Mouse (Mus musculus): ENCODE measurements at regions not wholly inside any gene's neighbourhood (a gene's known extent, or its start where the extent isn't known, plus 50 kb on each side); places are given as distances from the start of the nearest gene placed in this dataset.

GRCm38 (mm10) chr3:140115116-140115515 is 909.6 kb downstream of the Stpg2 start:
- H3K79me2 ChIP-seq (ENCODE audit: control insufficient read depth, insufficient read depth, low read length, poor library complexity): no peaks in the 10 kb centered on the region
- DNase-seq (ENCODE audit: low read depth, low spot score): no peak
- H3K9me3 ChIP-seq (replicated peaks; ENCODE audit: insufficient read depth, low read length): no peaks in the 10 kb centered on the region

GRCm38 (mm10) chr3:140127310-140127709 is 921.8 kb downstream of the Stpg2 start:
- Histone ChIP-seq H3K79me2 (ENCODE audit: control insufficient read depth, insufficient read depth, low read length, poor library complexity) (no peaks in the 10 kb centered on the region; the same call in 1 of the 2 replicates), H3K27ac (ENCODE audit: control insufficient read depth, low read depth, low read length) (no peak overlapping the region), H3K9ac (ENCODE audit: control insufficient read depth, low read depth, low read length, poor library complexity, severe bottlenecking) (no peak overlapping the region), H3K9me3 (replicated peaks; ENCODE audit: insufficient read depth, low read length) (no peaks in the 10 kb centered on the region), H3K4me3 (ENCODE audit: control insufficient read depth in 1 of 2, insufficient read depth in 1 of 2, low read depth in 2 of 2, low read length in 2 of 2) (no peak overlapping the region), H3K36me3 (ENCODE audit: control insufficient read depth in 1 of 2, insufficient read depth in 2 of 2, low read length in 2 of 2) (no peaks in the 10 kb centered on the region), H3K27me3 (ENCODE audit: control insufficient read depth in 1 of 2, insufficient read depth in 2 of 2, low read length in 2 of 2) (no peaks in the 10 kb centered on the region), H3K4me1 (ENCODE audit: control insufficient read depth in 1 of 2, insufficient read depth in 2 of 2, low read length in 2 of 2) (no peaks in the 10 kb centered on the region)
- DNase-seq (ENCODE audit: low read depth, low spot score): no peak
- no peak for TF ChIP-seq BHLHE40 (IDR thresholded peaks at IDR 0.05; ENCODE audit: borderline replicate concordance, low read depth, low read length)
- no peak for TF ChIP-seq MEF2A (IDR thresholded peaks at IDR 0.05; ENCODE audit: extremely low read depth, insufficient replicate concordance, low read depth, low read length, poor library complexity, severe bottlenecking)
- TF ChIP-seq TAL1 (IDR thresholded peaks at IDR 0.05; ENCODE audit: low read length): no peak
- no peak for TF ChIP-seq EP300 (IDR thresholded peaks at IDR 0.05; ENCODE audit: low read depth in 1 of 2, low read length in 2 of 2)
- TF ChIP-seq MAFK (IDR thresholded peaks at IDR 0.05; ENCODE audit: borderline replicate concordance, low read depth, low read length): no peak
- TF ChIP-seq E2F4 (IDR thresholded peaks at IDR 0.05; ENCODE audit: borderline replicate concordance, low read depth, low read length): no peak
- TF ChIP-seq TBP (IDR thresholded peaks at IDR 0.05; ENCODE audit: low read depth, low read length): no peak
- no peak for TF ChIP-seq NRF1 (IDR thresholded peaks at IDR 0.05; ENCODE audit: insufficient read depth, low read depth, low read length, poor library complexity, severe bottlenecking)
- TF ChIP-seq KAT2A (conservative IDR thresholded peaks at IDR 0.05; ENCODE audit: low read depth, low read length): no peak

More at GRCm38 (mm10) chr3:140115116-140115515, 909.6 kb downstream of the Stpg2 start:
- Histone ChIP-seq H3K27me3 (ENCODE audit: control insufficient read depth in 1 of 2, insufficient read depth in 2 of 2, low read length in 2 of 2) (no peaks in the 10 kb centered on the region), H3K4me3 (ENCODE audit: control insufficient read depth in 1 of 2, insufficient read depth in 1 of 2, low read depth in 2 of 2, low read length in 2 of 2) (no peak overlapping the region), H3K4me1 (ENCODE audit: control insufficient read depth in 1 of 2, insufficient read depth in 2 of 2, low read length in 2 of 2) (no peaks in the 10 kb centered on the region), H3K9ac (ENCODE audit: control insufficient read depth, low read depth, low read length, poor library complexity, severe bottlenecking) (no peak overlapping the region), H3K36me3 (ENCODE audit: control insufficient read depth in 1 of 2, insufficient read depth in 2 of 2, low read length in 2 of 2) (no peaks in the 10 kb centered on the region), H3K27ac (ENCODE audit: control insufficient read depth, low read depth, low read length) (no peak overlapping the region)
- TF ChIP-seq E2F4 (IDR thresholded peaks at IDR 0.05; ENCODE audit: borderline replicate concordance, low read depth, low read length) (no peak), JUND (IDR thresholded peaks at IDR 0.05; ENCODE audit: low read depth, low read length) (no peak), CTCF (IDR thresholded peaks at IDR 0.05 in 2 of 3, conservative IDR thresholded peaks at IDR 0.05 in 1 of 3; ENCODE audit: control insufficient read depth in 1 of 3, insufficient read depth in 1 of 3, low read depth in 2 of 3, low read length in 3 of 3, poor library complexity in 1 of 3, severe bottlenecking in 1 of 3) (no peak), POLR2A (IDR thresholded peaks at IDR 0.05; ENCODE audit: control insufficient read depth in 1 of 2, insufficient read depth in 1 of 2, low read depth in 1 of 2, low read length in 2 of 2, poor library complexity in 1 of 2) (no peak), MXI1 (IDR thresholded peaks at IDR 0.05; ENCODE audit: low read depth, low read length) (no peak), POLR2AphosphoS2 (IDR thresholded peaks at IDR 0.05; ENCODE audit: low read length) (no peak)

Measured in MEL (cell line).